Mouse (Mus musculus) CH12.LX (cell line): ENCODE results near the gene Gm11042. TPM values are rescaled to one million over a fixed set of nuclear protein-coding genes. Genes with fewer than 3 reads are reported as not detected.

Experiments
- DNase-seq: peaks from one replicate; pipeline ENCODE4 v3.0.0-alpha.2; 2013; ENCODE audit errors: extremely low read depth
- H3K27ac ChIP-seq: 2 replicates; pipeline ENCODE4 v1.5.1; 2012; ENCODE audit warnings: low read depth, mild to moderate bottlenecking, control low read depth, moderate library complexity; ENCODE audit not compliant: insufficient read depth
- H3K27me3 ChIP-seq: replicated peaks from 2 replicates; pipeline ENCODE3; 2012; ENCODE audit warnings: inconsistent platforms
- H3K36me3 ChIP-seq, 2 experiments: replicated peaks in 1 of 2; 2 replicates each; pipeline versions ENCODE3 to v1.6.1; 2012; ENCODE audit warnings: inconsistent platforms in 1 of 2, low read length in 1 of 2, mild to moderate bottlenecking in 1 of 2, mixed read lengths in 1 of 2, moderate library complexity in 1 of 2; ENCODE audit not compliant: control insufficient read depth in 1 of 2, insufficient read depth in 1 of 2
- H3K4me1 ChIP-seq, 2 experiments: 2 replicates each; pipeline ENCODE4 v1.6.1; 2012; ENCODE audit warnings: inconsistent platforms in 1 of 2, moderate library complexity in 1 of 2; ENCODE audit not compliant: insufficient read depth in 2 of 2, control insufficient read depth in 1 of 2
- H3K4me2 ChIP-seq: 2 replicates; pipeline ENCODE4 v1.6.1; 2012; ENCODE audit warnings: low read depth, mild to moderate bottlenecking, control low read depth; ENCODE audit not compliant: poor library complexity, insufficient read depth, severe bottlenecking
- H3K4me3 ChIP-seq, 3 experiments: fragments of 150-350 bp in 1 of 3; sonication (generic) in 1 of 3; replicated peaks in 1 of 3; 2 replicates each; pipeline versions ENCODE3 to v1.5.1; 2011 to 2012; ENCODE audit warnings: low read depth in 2 of 3, low read length in 2 of 3, mild to moderate bottlenecking in 2 of 3, moderate library complexity in 2 of 3, control low read depth in 1 of 3, improper control_type of control experiment in 1 of 3, inconsistent platforms in 1 of 3, mixed read lengths in 1 of 3; ENCODE audit not compliant: poor library complexity in 1 of 3
- H3K79me2 ChIP-seq: replicated peaks from 2 replicates; pipeline ENCODE4 v1.6.1; 2012; ENCODE audit warnings: mild to moderate bottlenecking, moderate library complexity; ENCODE audit not compliant: control insufficient read depth, poor library complexity, insufficient read depth, severe bottlenecking; ENCODE audit errors: extremely low read depth
- H3K9ac ChIP-seq: 2 replicates; pipeline ENCODE4 v1.6.1; 2012; ENCODE audit warnings: low read depth, mild to moderate bottlenecking, control low read depth, moderate library complexity; ENCODE audit not compliant: insufficient read depth
- H3K9me3 ChIP-seq: replicated peaks from 2 replicates; pipeline ENCODE3; 2012; ENCODE audit warnings: low read length, inconsistent platforms, mixed read lengths
- BHLHE40 ChIP-seq: IDR thresholded peaks from 2 replicates; pipeline ENCODE4 v1.6.1; 2011; ENCODE audit warnings: mild to moderate bottlenecking, low read depth, low read length, improper control_type of control experiment
- CHD1 ChIP-seq: IDR thresholded peaks from 2 replicates; pipeline ENCODE4 v1.6.1; 2012; ENCODE audit warnings: low read depth, low read length, improper control_type of control experiment, inconsistent platforms
- CTCF ChIP-seq, 2 experiments: IDR thresholded peaks in 1 of 2; conservative IDR thresholded peaks in 1 of 2; 2 replicates each; pipeline ENCODE4 v1.5.1; 2011 to 2012; ENCODE audit warnings: low read depth in 2 of 2, low read length in 2 of 2, improper control_type of control experiment in 1 of 2, inconsistent platforms in 1 of 2, mild to moderate bottlenecking in 1 of 2, moderate library complexity in 1 of 2
- E2F4 ChIP-seq: IDR thresholded peaks from 2 replicates; pipeline ENCODE4 v1.6.1; 2011; ENCODE audit warnings: low read depth, low read length, improper control_type of control experiment; ENCODE audit not compliant: insufficient replicate concordance
- ETS1 ChIP-seq: conservative IDR thresholded peaks from 2 replicates; pipeline ENCODE4 v1.6.1; 2012; ENCODE audit warnings: low read depth, mild to moderate bottlenecking, inconsistent platforms, low read length, improper control_type of control experiment, moderate library complexity
- IRF4 ChIP-seq: IDR thresholded peaks from 2 replicates; pipeline ENCODE4 v1.6.1; 2014; ENCODE audit warnings: low read depth, mild to moderate bottlenecking, inconsistent platforms, low read length, improper control_type of control experiment
- KAT2A ChIP-seq: IDR thresholded peaks from 2 replicates; pipeline ENCODE4 v1.6.1; 2012; ENCODE audit warnings: low read length, improper control_type of control experiment, inconsistent platforms; ENCODE audit not compliant: insufficient replicate concordance
- MAFK ChIP-seq: IDR thresholded peaks from 2 replicates; pipeline ENCODE4 v1.6.1; 2011; ENCODE audit warnings: low read length, improper control_type of control experiment; ENCODE audit not compliant: insufficient replicate concordance
- MAX ChIP-seq: IDR thresholded peaks from 2 replicates; pipeline ENCODE4 v1.6.1; 2011; ENCODE audit warnings: low read length, improper control_type of control experiment
- MEF2A ChIP-seq: IDR thresholded peaks from 2 replicates; pipeline ENCODE4 v1.6.1; 2014; ENCODE audit warnings: low read depth, mild to moderate bottlenecking, inconsistent platforms, low read length, improper control_type of control experiment, borderline replicate concordance
- MXI1 ChIP-seq: IDR thresholded peaks from 2 replicates; pipeline ENCODE4 v1.6.1; 2011; ENCODE audit warnings: mild to moderate bottlenecking, low read depth, low read length, improper control_type of control experiment
- MYC ChIP-seq: IDR thresholded peaks from 2 replicates; pipeline ENCODE4 v1.6.1; 2011; ENCODE audit warnings: low read depth, mild to moderate bottlenecking, improper control_type of control experiment, low read length
- NELFE ChIP-seq: IDR thresholded peaks from 2 replicates; pipeline ENCODE4 v1.6.1; 2011; ENCODE audit warnings: low read depth, low read length, improper control_type of control experiment
- PAX5 ChIP-seq: IDR thresholded peaks from 2 replicates; pipeline ENCODE4 v1.6.1; 2012; ENCODE audit warnings: low read length, inconsistent platforms, mixed read lengths
- POLR2AphosphoS2 ChIP-seq: IDR thresholded peaks from 2 replicates; pipeline ENCODE4 v1.6.1; 2011; ENCODE audit warnings: low read depth, low read length, improper control_type of control experiment
- RAD21 ChIP-seq: IDR thresholded peaks from 2 replicates; pipeline ENCODE4 v1.6.1; 2011; ENCODE audit warnings: low read depth, mild to moderate bottlenecking, low read length, improper control_type of control experiment, moderate library complexity
- SIN3A ChIP-seq: IDR thresholded peaks from 2 replicates; pipeline ENCODE4 v1.6.1; 2012; ENCODE audit warnings: low read length, improper control_type of control experiment, inconsistent platforms
- SMC3 ChIP-seq: IDR thresholded peaks from 2 replicates; pipeline ENCODE4 v1.6.1; 2011; ENCODE audit warnings: low read depth, low read length, improper control_type of control experiment
- USF1 ChIP-seq: IDR thresholded peaks from 2 replicates; pipeline ENCODE4 v1.6.1; 2014; ENCODE audit warnings: low read depth, mild to moderate bottlenecking, inconsistent platforms, low read length, improper control_type of control experiment
- ZC3H11A ChIP-seq: IDR thresholded peaks from 2 replicates; pipeline ENCODE4 v1.6.1; 2012; ENCODE audit warnings: low read depth, mild to moderate bottlenecking, inconsistent platforms, low read length, improper control_type of control experiment
- ZMIZ1 ChIP-seq: IDR thresholded peaks from 2 replicates; pipeline ENCODE4 v1.6.1; 2012; ENCODE audit warnings: low read depth, mild to moderate bottlenecking, inconsistent platforms, low read length, improper control_type of control experiment
- ZNF384 ChIP-seq: IDR thresholded peaks from 2 replicates; pipeline ENCODE4 v1.6.1; 2012; ENCODE audit warnings: low read depth, low read length, improper control_type of control experiment, inconsistent platforms
- dilution Hi-C: fragments of 300-500 bp; cut with MboI; formaldehyde crosslinking; loops from 2 replicates; pipeline ENCODE4 v1.14.3; 2020; ENCODE audit warnings: low sequenced_read_pairs; ENCODE audit not compliant: extremely low pct_unique_long_range_greater_than_20kb, extremely low pct_ligation_motif_present
- in situ Hi-C: fragments of 300-500 bp; cut with MboI; formaldehyde crosslinking; loops from 3 replicates; pipeline ENCODE4 v1.14.3; 2019; ENCODE audit warnings: low sequenced_read_pairs, low pct_ligation_motif_present, low pct_unique_long_range_greater_than_20kb, mixed read lengths
- polyA plus RNA-seq: library from polyadenylated mRNA; unstranded; fragments of >175 nt; gene quantifications from 2 replicates; pipeline ENCODE4 v1.2.1, GENCODE M21; 2012; ENCODE audit warnings: low read depth; ENCODE audit not compliant: insufficient read length
- total RNA-seq, 2 experiments: library from RNA; depleted of rRNA; stranded (reverse); fragments of 300-350 nt in 1 of 2; fragments of >200 nt in 1 of 2; gene quantifications; 2 replicates each; pipeline ENCODE4 v1.2.3; 2012 to 2014

Gm11042 gene
- total and polyA plus RNA-seq, 3 experiments: not detected

DNA sequence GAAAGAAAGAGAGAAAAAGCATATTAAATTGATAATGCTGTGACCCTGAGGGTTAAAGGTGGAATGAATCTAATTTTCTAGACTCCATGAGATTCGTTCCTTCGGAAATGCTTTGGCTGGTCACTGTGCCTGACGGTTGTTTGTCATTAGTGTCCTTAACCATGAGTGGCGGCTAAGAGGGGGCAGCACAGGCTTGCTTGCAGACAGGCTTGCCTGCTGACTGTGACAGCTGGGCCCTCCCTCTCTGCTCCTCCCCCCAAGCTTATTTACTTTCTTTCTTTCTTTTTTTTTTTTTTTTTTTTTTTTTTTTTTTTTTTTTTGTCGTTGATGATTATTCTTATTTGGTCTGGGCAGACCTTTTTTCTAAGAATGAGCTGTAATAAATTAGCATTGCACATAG is 19.8 kb downstream of the Gm11042 start:
- dilution Hi-C loops: no loop called here
- Histone ChIP-seq H3K4me2 (no peak overlapping the region), H3K27ac (no peak overlapping the region)
- TF ChIP-seq ZNF384 (peak; percentile 45; the same call in 1 of the 2 replicates), MAX (no peak), POLR2AphosphoS2 (no peak), NELFE (no peak), KAT2A (no peak)
- TF ChIP-seq, all 38 proteins: peak for 1
- Histone ChIP-seq H3K36me3 (no peaks in the 10 kb centered on the region), H3K27me3 (no peaks in the 10 kb centered on the region), H3K4me3 (no peak overlapping the region), H3K9ac (no peak overlapping the region), H3K4me1 (no peaks in the 10 kb centered on the region), H3K79me2 (no peaks in the 10 kb centered on the region), H3K9me3 (no peaks in the 10 kb centered on the region)
- no peak for DNase-seq
- in situ Hi-C loops: loop anchor here (10.0 to 25.0 kb wide), 2 partner anchors 284 to 592 kb away; no protein-coding TSS in a partner anchor

DNA sequence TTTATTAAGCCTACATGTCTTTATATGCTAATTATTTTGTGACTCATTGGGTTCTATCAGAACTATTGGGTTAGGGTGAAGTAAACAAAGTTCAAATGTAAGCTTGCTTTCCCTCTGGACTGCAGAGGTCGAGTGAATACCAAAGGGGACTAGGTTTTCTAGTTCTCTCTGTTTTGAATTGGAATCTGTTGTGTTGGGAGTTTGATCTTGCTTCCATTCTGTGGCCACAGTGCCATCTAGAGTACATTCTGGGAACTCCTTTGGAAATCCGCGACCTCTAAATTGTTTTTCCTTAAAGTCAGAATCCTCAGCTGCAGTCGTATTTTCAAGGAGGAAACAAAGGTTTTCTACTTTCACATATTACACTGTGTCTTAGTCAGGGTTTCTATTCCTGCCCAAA is 22.6 kb downstream of the Gm11042 start:
- peak; percentile 40 for DNase-seq
- Histone ChIP-seq H3K4me2 (no peak overlapping the region), H3K4me3 (no peak overlapping the region), H3K27ac (no peak overlapping the region), H3K9me3 (no peaks in the 10 kb centered on the region), H3K27me3 (no peaks in the 10 kb centered on the region), H3K36me3 (no peaks in the 10 kb centered on the region), H3K9ac (no peak overlapping the region), H3K79me2 (no peaks in the 10 kb centered on the region), H3K4me1 (no peaks in the 10 kb centered on the region)
- TF ChIP-seq ZC3H11A: peak; percentile 7; the same call in 1 of the 2 replicates
- no peak for TF ChIP-seq IRF4
- no peak for TF ChIP-seq SIN3A
- TF ChIP-seq BHLHE40: no peak
- no peak for TF ChIP-seq KAT2A
- TF ChIP-seq SMC3: peak; percentile 69
- no peak for TF ChIP-seq CHD1
- no peak for TF ChIP-seq MXI1
- peak; percentile 57 to 84 for TF ChIP-seq CTCF (conservative IDR thresholded peaks at IDR 0.05 in 1 of 2, IDR thresholded peaks at IDR 0.05 in 1 of 2; ENCODE audit: low read depth in 2 of 2, low read length in 2 of 2)
- TF ChIP-seq E2F4: no peak
- no peak for TF ChIP-seq PAX5
- TF ChIP-seq MEF2A: no peak
- peak; percentile 87 for TF ChIP-seq RAD21
- no peak for TF ChIP-seq USF1
- TF ChIP-seq MYC: no peak
- no peak for TF ChIP-seq ETS1
- no peak for TF ChIP-seq ZMIZ1
- no peak for TF ChIP-seq MAFK
- dilution Hi-C loops: no loop called here
- in situ Hi-C loops: loop anchor here (10.0 to 25.0 kb wide), 2 partner anchors 281 to 589 kb away; no protein-coding TSS in a partner anchor
